Mouse (Mus musculus) liver, embryonic 16.5 days (tissue): ENCODE results near the gene Pheta1. TPM values are rescaled to one million over a fixed set of nuclear protein-coding genes. Genes with fewer than 3 reads are reported as not detected.
"Not testable (repeated sequence)": the region's sequence is repeated elsewhere in the genome, so short reads cannot be mapped to it uniquely, and the experiment has no call there.

ENCODE experiments used
- ATAC-seq: fragments of 200-750 bp; cut with Nextera tagmentation; 2 replicates; pipeline ENCODE4 v1.8.0; 2017; ENCODE audit warnings: low read depth, mild to moderate bottlenecking, moderate number of reproducible peaks, moderate library complexity
- H3K27ac ChIP-seq: fragments of 300-500 bp; sonication (generic); 2 replicates; pipeline ENCODE4 v1.5.1; 2014; ENCODE audit warnings: mild to moderate bottlenecking, low read length
- H3K27me3 ChIP-seq: fragments of 300-500 bp; sonication (generic); 2 replicates; pipeline ENCODE4 v1.6.1; 2014; ENCODE audit warnings: low read depth, low read length, mixed read lengths; ENCODE audit not compliant: control insufficient read depth, insufficient read depth
- H3K36me3 ChIP-seq: fragments of 300-500 bp; sonication (generic); 2 replicates; pipeline ENCODE4 v1.6.1; 2014; ENCODE audit warnings: mild to moderate bottlenecking; ENCODE audit not compliant: control insufficient read depth, insufficient read depth
- H3K4me1 ChIP-seq: fragments of 300-500 bp; sonication (generic); 2 replicates; pipeline ENCODE4 v1.6.1; 2014; ENCODE audit warnings: low read depth, low read length, mixed read lengths; ENCODE audit not compliant: control insufficient read depth
- H3K4me2 ChIP-seq: fragments of 300-500 bp; sonication (generic); 2 replicates; pipeline ENCODE4 v1.6.1; 2014; ENCODE audit warnings: low read depth, low read length, mixed read lengths
- H3K4me3 ChIP-seq: fragments of 300-500 bp; sonication (generic); 2 replicates; pipeline ENCODE4 v1.5.1; 2014; ENCODE audit warnings: low read depth, mild to moderate bottlenecking, low read length
- H3K9ac ChIP-seq: fragments of 300-500 bp; sonication (generic); 2 replicates; pipeline ENCODE4 v1.6.1; 2014; ENCODE audit warnings: low read depth, low read length
- H3K9me3 ChIP-seq: fragments of 300-500 bp; sonication (generic); replicated peaks from 2 replicates; pipeline ENCODE4 v1.6.1; 2016; ENCODE audit warnings: low read length; ENCODE audit not compliant: control insufficient read depth
- WGBS: fragments of 180-500 bp; shearing (Covaris S2); extraction: QIAGEN DNeasy Blood & Tissue Kit; methylation state at CpG from one replicate; pipeline ENCODE4 v1.1.7; 2014; ENCODE audit not compliant: insufficient replicate concordance; 5-methylcytosine and 5-hydroxymethylcytosine counted together
- polyA plus RNA-seq: library from polyadenylated mRNA; unstranded; fragments of >200 nt; fragmentation: Nextera tagmentation; extraction: Ambion mirVana; gene quantifications from 2 replicates; pipeline ENCODE4 v1.2.1, GENCODE M21; 2015

Gene Pheta1
- polyA plus RNA-seq, 1 experiment from 2014 or later, result 4.0 TPM

DNA sequence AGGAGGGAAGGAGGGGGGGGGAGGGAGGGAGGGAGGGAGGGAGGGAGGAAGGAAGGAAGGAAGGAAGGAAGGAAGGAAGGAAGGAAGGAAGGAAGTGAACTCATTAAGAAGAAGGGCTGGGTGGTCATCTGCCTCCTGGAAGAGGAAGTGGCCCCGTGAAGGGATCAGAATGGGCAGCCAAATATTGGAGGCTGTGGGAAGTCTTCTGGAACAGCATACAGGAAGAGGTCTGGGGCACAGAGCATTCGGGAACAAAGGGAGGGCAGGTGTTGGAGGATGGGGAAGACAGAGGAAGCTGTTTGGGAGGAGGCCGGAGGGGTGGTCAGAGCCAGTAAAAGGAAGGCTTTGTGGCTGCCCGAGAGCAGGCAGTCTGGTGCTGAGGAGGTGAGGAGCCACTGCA, 3.4 kb upstream of the Pheta1 start:
- Histone ChIP-seq H3K9me3 (no peaks in the 10 kb centered on the region), H3K36me3 (no peaks in the 10 kb centered on the region), H3K4me2 (no peak overlapping the region), H3K27me3 (peaks cover 19% of the 10 kb centered on the region), H3K9ac (no peak overlapping the region), H3K4me3 (no peak overlapping the region), H3K4me1 (peaks cover 30% of the 10 kb centered on the region), H3K27ac (no peak overlapping the region)
- 10% methylated on average over 4 of the region's 4 CpGs for WGBS
- no peak for ATAC-seq

DNA sequence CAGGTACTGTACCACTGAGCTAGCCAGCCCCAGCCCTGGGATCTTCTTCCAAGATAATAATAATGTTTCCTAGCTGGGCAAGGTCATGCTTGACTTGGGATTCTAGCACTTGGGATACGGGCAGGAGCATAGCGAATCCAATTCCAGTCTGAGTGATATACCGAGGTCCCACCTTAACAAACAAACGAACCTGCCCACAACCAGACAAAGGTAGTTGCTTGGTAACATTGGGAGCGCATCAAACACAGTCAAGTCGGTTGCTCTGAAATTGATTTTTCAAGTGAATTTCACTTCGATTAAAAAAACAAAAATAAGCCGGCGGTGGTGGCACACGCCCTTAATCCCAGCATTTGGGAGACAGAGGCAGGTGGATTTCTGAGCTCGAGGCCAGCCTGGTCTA, 2.5 kb upstream of the Pheta1 start:
- Histone ChIP-seq H3K9ac (no peak overlapping the region), H3K36me3 (no peaks in the 10 kb centered on the region), H3K9me3 (no peaks in the 10 kb centered on the region), H3K4me3 (no peak overlapping the region), H3K4me1 (peaks cover 34% of the 10 kb centered on the region), H3K27ac (no peak overlapping the region), H3K27me3 (peaks cover 19% of the 10 kb centered on the region), H3K4me2 (no peak overlapping the region)
- no peak for ATAC-seq
- WGBS, result 75% methylated on average over 11 of the region's 11 CpGs

DNA sequence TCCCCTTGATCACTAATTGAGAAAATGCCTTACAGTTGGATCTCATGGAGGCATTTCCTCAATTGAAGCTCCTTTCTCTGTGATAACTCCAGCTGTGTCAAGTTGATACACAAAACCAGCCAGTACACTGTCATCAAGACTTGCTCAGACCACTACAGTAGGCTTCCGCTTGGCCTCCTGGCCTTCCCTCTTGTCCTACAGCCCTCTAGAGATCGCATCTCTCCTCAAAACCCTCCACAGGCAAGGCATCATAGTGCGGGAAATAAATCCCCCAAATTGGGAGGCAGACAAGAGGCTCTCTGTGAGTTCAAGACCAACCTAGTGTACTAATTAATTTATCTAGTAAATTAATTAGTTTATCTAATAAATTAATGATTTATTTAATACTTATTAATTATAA, 1.5 kb upstream of the Pheta1 start:
- ATAC-seq, H3K4me3 ChIP-seq: not testable (repeated sequence)

DNA sequence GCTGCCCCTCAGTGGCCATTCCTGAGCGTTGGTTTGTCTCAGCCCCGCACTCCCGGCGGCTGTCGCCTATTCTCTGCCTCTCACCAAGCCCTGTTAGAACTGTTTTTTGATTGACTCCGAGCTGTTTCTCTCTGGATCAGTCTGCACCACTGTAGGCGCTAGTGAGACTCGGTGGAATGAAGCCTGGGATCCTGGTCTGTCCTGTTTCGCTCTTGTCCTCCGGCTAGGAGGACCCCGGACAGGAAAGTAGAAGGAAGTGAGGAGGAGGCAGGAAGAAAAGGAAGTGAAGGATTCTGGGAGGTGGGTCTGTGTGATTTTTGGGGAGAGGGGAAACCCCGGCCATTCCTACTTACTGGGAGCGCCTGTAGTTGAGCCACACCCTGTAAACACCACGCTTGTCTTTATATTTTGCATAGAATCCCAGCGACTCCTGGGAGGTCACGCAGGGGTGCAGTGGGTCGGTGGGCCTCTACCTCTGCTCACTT, 707 bp upstream of the Pheta1 start:
- no peaks in the 10 kb centered on the region for H3K9me3 ChIP-seq
- H3K4me3 ChIP-seq, result peak overlapping the region; percentile 84
- peak overlapping the region; percentile 58 for H3K27ac ChIP-seq
- peak overlapping the region; percentile 99 for H3K4me2 ChIP-seq
- ATAC-seq, result peak; percentile 23; the same call in 1 of the 2 replicates
- peak overlapping the region; percentile 43 for H3K9ac ChIP-seq
- WGBS, result under 1% methylated on average over 17 of the region's 17 CpGs
- H3K27me3 ChIP-seq, result peaks cover 19% of the 10 kb centered on the region
- peaks cover 24% of the 10 kb centered on the region for H3K4me1 ChIP-seq
- no peaks in the 10 kb centered on the region; the same call in 1 of the 2 replicates for H3K36me3 ChIP-seq

More for the DNA sequence above, 1.5 kb upstream of the Pheta1 start:
- H3K9ac ChIP-seq, H3K4me2 ChIP-seq, H3K36me3 ChIP-seq, H3K27ac ChIP-seq, H3K9me3 ChIP-seq: not testable (repeated sequence)
- Histone ChIP-seq H3K4me1 (peaks cover 30% of the 10 kb centered on the region), H3K27me3 (peaks cover 19% of the 10 kb centered on the region)
- 51% methylated on average over 3 of the region's 3 CpGs for WGBS

DNA sequence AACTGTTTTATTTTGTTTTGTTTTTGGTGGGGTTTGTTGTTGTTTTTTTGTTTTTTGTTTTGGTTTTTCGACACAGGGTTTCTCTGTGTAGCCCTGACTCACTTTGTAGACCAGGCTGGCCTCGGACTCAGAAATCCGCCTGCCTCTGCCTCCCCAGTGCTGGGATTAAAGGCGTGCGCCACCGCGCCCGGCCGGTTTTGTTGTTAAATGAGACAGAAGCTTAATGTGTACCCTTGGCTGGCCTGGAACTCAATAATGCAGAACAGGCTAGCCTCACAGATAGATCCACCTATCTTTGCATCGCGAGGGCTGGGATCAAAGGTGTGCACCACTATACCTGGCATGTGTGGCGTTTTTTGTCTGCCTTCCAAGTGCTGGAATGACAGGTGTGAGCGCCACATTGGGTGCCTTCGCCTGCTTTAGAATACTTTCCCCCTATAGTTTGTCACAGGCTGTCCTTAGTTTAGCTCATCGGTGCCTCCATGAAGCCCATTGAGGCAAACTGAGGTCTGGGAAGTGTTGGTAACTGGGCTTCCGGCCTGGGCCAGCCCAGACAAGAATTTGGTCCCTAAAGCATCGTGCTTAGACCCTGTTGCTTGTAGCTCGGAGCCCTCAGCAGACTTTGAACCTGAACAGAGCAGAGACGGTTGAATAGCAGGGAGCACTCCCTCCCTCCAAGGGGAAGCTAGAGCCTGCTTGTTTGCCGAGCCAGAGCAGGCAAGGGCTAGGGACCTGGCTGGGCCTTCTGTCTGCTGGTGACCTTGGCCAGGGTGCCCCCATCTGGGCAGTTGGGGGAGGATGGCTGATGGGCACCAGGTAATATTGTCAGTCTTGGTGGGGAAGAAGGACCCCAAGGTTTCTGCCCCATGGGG, 930 bp downstream of the Pheta1 start:
- ATAC-seq, result no peak
- Histone ChIP-seq H3K27me3 (peaks cover 8% of the 10 kb centered on the region), H3K27ac (peak overlapping the region; percentile 41; the same call in 1 of the 2 replicates), H3K9me3 (no peaks in the 10 kb centered on the region), H3K4me1 (peaks cover 19% of the 10 kb centered on the region), H3K9ac (no peak overlapping the region), H3K36me3 (no peaks in the 10 kb centered on the region; the same call in 1 of the 2 replicates), H3K4me3 (peak overlapping the region; percentile 84), H3K4me2 (peak overlapping the region; percentile 99)
- WGBS, result 45% methylated on average over 20 of the region's 20 CpGs

DNA sequence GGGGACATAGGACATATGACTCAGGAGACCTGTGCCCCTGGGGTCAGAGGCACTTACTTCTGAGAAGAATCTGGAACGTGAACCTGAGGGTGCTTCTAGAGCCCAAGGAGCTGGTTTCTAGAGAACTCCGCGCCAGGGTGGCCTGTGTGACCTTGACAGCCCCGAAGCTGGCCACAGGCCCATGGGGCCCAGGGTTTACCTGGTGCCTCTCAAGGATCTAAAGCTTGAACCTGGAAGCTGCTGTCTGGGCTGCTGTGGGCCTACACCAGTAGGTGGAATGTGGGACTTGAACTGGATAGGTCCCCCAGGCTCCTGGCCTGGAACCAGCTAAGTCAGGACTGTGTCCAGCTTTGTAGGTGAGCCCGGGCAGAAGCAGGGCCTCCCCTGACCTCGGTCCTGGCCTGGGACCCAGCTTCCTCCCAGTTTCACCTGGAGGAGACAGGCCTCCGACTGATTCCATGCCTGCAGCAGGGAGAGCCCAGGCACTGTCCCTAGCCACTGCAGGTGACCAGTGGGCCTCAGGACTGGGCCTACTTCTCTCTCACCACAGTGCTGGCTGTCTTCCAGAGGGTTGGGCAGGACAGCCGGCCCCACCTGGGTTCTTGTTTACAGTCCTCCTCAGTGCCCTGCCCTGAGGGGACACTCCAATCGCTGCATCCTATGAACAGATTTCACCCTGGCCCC, 4.7 kb downstream of the Pheta1 start:
- no peaks in the 10 kb centered on the region for H3K27me3 ChIP-seq
- H3K4me2 ChIP-seq, result no peak overlapping the region
- no peak overlapping the region for H3K9ac ChIP-seq
- H3K27ac ChIP-seq, result peak overlapping the region; percentile 39
- H3K4me3 ChIP-seq, result no peak overlapping the region
- no peaks in the 10 kb centered on the region for H3K9me3 ChIP-seq
- no peaks in the 10 kb centered on the region; the same call in 1 of the 2 replicates for H3K36me3 ChIP-seq
- peaks cover 15% of the 10 kb centered on the region for H3K4me1 ChIP-seq
- ATAC-seq, result peak; percentile 83
- WGBS, result 61% methylated on average over 9 of the region's 9 CpGs

DNA sequence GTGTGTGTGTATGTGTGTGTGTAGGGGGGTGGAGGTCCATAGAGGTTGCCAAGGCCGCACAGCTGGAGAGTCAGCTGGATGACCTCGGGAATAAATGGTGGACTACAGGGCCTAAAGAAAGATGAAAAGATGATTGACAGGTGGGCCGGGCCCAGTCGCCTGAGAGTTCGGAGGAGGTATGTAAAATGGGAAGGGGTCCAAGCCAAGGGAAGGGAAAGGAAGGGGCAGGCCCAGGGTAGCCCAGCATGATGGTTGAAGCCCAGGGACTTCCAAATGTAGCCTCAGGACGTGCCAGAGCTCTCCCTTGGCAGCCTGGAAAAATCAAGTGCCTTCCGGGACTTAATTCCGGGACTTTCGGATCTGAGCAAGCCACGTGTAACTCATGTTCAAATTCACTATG, 6.0 kb downstream of the Pheta1 start:
- 76% methylated on average over 10 of the region's 10 CpGs for WGBS
- H3K9me3 ChIP-seq, result no peaks in the 10 kb centered on the region
- H3K27ac ChIP-seq, result no peak overlapping the region
- ATAC-seq, result no peak
- no peaks in the 10 kb centered on the region for H3K27me3 ChIP-seq
- H3K4me3 ChIP-seq, result no peak overlapping the region
- no peaks in the 10 kb centered on the region; the same call in 1 of the 2 replicates for H3K36me3 ChIP-seq
- H3K9ac ChIP-seq, result no peak overlapping the region
- H3K4me2 ChIP-seq, result no peak overlapping the region
- peaks cover 11% of the 10 kb centered on the region for H3K4me1 ChIP-seq

DNA sequence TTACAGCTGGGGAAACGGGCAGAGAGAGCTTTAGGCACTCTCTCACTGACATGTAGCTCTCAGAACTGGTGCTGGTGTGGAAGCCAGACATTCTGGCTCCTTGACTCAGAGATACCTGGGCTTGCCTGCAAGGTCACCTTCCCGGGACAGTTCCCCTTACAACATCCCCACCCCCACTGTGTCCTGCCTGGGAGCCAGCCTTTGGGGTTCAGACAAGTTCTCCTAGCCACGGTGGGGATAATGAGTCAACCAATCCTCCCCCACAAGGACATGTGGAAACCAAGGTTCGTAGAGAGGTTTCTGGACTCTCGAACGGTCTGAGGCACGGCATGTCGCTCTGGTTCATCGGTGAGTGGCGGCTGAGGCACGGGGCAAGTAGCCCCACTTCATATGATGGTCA, 8.0 kb downstream of the Pheta1 start:
- no peak overlapping the region for H3K4me2 ChIP-seq
- H3K4me3 ChIP-seq, result no peak overlapping the region
- H3K27me3 ChIP-seq, result no peaks in the 10 kb centered on the region
- H3K9me3 ChIP-seq, result no peaks in the 10 kb centered on the region
- peaks cover 5% of the 10 kb centered on the region for H3K36me3 ChIP-seq
- ATAC-seq, result no peak
- peaks cover 3% of the 10 kb centered on the region; the same call in 1 of the 2 replicates for H3K4me1 ChIP-seq
- H3K9ac ChIP-seq, result no peak overlapping the region
- no peak overlapping the region for H3K27ac ChIP-seq
- WGBS, result 71% methylated on average over 11 of the region's 11 CpGs

DNA sequence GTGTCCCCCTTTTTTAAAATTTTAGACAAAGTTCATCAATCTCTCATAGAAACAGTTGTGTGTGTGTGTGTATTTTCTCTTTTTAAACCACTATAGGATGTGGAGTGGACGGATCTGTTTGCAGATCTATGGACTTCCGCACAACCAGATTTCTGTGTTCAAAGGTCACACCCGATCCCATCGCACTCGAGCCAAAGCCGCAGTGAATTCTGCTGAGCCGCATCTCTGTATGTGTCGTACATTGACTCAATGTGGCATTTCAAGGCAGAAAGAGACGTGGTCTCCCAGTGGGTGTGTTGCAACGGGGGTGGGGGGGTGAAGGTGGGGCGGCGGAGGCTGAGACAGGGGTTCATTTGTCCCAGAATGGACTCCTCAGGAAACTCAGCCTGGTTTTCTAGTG, 9.6 kb downstream of the Pheta1 start:
- ATAC-seq, result no peak
- WGBS, result 59% methylated on average over 12 of the region's 12 CpGs

More for the DNA sequence above, 9.6 kb downstream of the Pheta1 start:
- no peak overlapping the region for H3K4me2 ChIP-seq
- H3K36me3 ChIP-seq, result peaks cover 5% of the 10 kb centered on the region
- no peaks in the 10 kb centered on the region for H3K9me3 ChIP-seq
- no peak overlapping the region for H3K27ac ChIP-seq
- H3K4me3 ChIP-seq, result no peak overlapping the region
- H3K27me3 ChIP-seq, result no peaks in the 10 kb centered on the region
- H3K4me1 ChIP-seq, result peaks cover 3% of the 10 kb centered on the region; the same call in 1 of the 2 replicates
- no peak overlapping the region for H3K9ac ChIP-seq
